Comparison of ENCODE assay signal across 27 mouse cellular contexts in the genomic region with DNA sequence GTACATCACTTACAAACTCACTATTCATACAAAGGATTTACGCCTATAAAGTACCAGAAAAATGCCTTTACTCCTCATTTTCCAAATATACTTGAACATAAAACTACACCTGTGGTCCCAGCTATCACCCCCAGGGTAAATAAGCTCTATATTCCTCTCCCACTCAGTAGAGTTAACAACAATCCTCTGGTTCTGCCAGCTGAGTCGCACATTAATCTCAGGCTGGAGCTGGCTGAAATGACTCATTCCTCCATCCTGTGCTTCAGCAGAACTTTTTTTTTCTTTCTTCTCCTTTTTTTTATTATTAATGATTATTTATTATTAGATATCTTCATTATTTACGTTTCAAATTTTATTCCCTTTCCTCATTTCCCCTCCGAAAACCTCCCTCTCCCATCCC.
"Had no signal": no experiment of that assay in that cellular context is flagged by ENCODE, and none has a peak within 500 bp of the region (broad histone marks: within the 10 kb centered on the region; RNA-seq: fewer than 3 reads in every experiment).

No protein-coding gene starts in this region.

- DNase-seq: cerebellum, adult 9-10 months; cerebellum, adult 9-11 months; cerebellum, postnatal 10 days; cerebellum, postnatal 14 days; cerebellum, postnatal 25 days; cerebellum, postnatal 36 days; embryo, embryonic 11 days; forebrain, postnatal 0 days; gastrocnemius, adult 2 months; gastrocnemius, postnatal 10 days; gastrocnemius, postnatal 14 days; gastrocnemius, postnatal 25 days; gastrocnemius, postnatal 36 days; heart, adult 11 months; heart, adult 18-20 months; heart, adult 2 months had no signal

- H3K27ac ChIP-seq: embryonic facial prominence, embryonic 10.5 days; embryonic facial prominence, embryonic 12.5 days; embryonic facial prominence, embryonic 13.5 days; embryonic facial prominence, embryonic 15.5 days; forebrain, embryonic 10.5 days; forebrain, embryonic 12.5 days; forebrain, embryonic 13.5 days; forebrain, embryonic 15.5 days; gastrocnemius, adult 2 months; heart, adult 2 months had no signal

- H3K36me3 ChIP-seq: embryonic facial prominence, embryonic 10.5 days; embryonic facial prominence, embryonic 12.5 days; embryonic facial prominence, embryonic 13.5 days; embryonic facial prominence, embryonic 15.5 days; forebrain, embryonic 10.5 days; forebrain, embryonic 12.5 days; forebrain, embryonic 15.5 days had no signal

- H3K4me1 ChIP-seq: embryonic facial prominence, embryonic 10.5 days; embryonic facial prominence, embryonic 12.5 days; embryonic facial prominence, embryonic 13.5 days; embryonic facial prominence, embryonic 15.5 days; forebrain, embryonic 10.5 days; forebrain, embryonic 12.5 days; forebrain, embryonic 13.5 days; forebrain, embryonic 15.5 days had no signal

- H3K9ac ChIP-seq: embryonic facial prominence, embryonic 12.5 days; embryonic facial prominence, embryonic 13.5 days; embryonic facial prominence, embryonic 15.5 days; forebrain, embryonic 12.5 days; forebrain, embryonic 13.5 days; forebrain, embryonic 15.5 days; forebrain, postnatal 0 days had no signal

- H3K9me3 ChIP-seq: embryonic facial prominence, embryonic 10.5 days; embryonic facial prominence, embryonic 12.5 days; embryonic facial prominence, embryonic 13.5 days; embryonic facial prominence, embryonic 15.5 days; forebrain, embryonic 10.5 days; forebrain, embryonic 12.5 days; forebrain, embryonic 13.5 days; forebrain, embryonic 15.5 days had no signal

- H3K27me3 ChIP-seq: embryonic facial prominence, embryonic 12.5 days; embryonic facial prominence, embryonic 13.5 days; embryonic facial prominence, embryonic 15.5 days; forebrain, embryonic 12.5 days; forebrain, embryonic 13.5 days; forebrain, embryonic 15.5 days had no signal

- ATAC-seq: forebrain, embryonic 13.5 days; forebrain, embryonic 14.5 days; forebrain, embryonic 15.5 days; forebrain, embryonic 16.5 days; forebrain, postnatal 0 days had no signal

- H3K4me2 ChIP-seq: embryonic facial prominence, embryonic 12.5 days; embryonic facial prominence, embryonic 13.5 days; embryonic facial prominence, embryonic 15.5 days; forebrain, embryonic 12.5 days; forebrain, embryonic 13.5 days; forebrain, embryonic 15.5 days had no signal

- H3K4me3 ChIP-seq: embryonic facial prominence, embryonic 10.5 days; embryonic facial prominence, embryonic 12.5 days; embryonic facial prominence, embryonic 13.5 days; embryonic facial prominence, embryonic 15.5 days; erythroblast, embryonic 14.5 days; forebrain, embryonic 10.5 days; forebrain, embryonic 12.5 days; forebrain, embryonic 13.5 days; forebrain, embryonic 15.5 days; gastrocnemius, adult 2 months; heart, adult 2 months had no signal
